Mouse (Mus musculus): ENCODE data around the gene Lrrc45. TPM values are rescaled to one million over a fixed set of nuclear protein-coding genes. Genes with fewer than 3 reads are reported as not detected.

The Lrrc45 gene
- total RNA-seq, 2 experiments from 2014 or later = 4.0 to 4.3 TPM

DNA sequence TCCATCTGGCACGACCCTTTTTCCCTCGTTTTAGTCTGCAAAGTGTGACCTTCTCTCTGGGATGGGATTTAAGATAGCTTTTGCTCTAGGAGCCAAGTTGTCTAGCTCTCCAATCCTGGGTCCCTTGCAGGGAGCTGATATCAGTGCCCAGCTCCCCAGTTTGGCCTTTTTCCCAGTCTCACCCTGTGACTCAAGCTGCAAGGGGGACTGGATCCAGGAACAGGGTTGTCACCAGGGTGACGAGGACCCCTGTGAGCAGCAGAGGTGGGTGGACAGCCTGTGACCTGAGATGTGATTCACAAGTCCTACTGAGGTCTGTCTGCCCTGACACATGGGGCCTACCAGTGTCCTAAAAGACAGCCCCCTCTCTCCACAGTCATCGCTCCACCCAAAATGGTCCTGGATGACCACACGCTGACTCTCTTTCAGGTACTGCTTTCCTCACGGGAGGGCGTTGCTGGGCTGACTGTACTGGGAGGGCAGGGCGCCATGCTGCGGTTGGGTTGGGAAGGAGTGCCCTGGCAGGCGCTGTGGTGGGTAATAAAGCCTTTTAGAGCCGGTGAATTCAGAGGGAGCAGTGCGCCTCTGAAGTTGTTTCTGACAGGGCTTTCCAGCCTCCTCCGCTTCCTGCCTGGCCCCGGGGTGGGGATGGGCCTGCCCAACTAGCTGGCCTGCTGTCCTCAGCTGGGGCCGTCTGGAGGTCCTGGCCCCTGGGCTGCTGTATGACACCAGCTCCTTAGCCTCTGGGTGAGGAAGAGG lies 9.8 kb upstream of the Lrrc45 start:
- no peak for DNase-seq

DNA sequence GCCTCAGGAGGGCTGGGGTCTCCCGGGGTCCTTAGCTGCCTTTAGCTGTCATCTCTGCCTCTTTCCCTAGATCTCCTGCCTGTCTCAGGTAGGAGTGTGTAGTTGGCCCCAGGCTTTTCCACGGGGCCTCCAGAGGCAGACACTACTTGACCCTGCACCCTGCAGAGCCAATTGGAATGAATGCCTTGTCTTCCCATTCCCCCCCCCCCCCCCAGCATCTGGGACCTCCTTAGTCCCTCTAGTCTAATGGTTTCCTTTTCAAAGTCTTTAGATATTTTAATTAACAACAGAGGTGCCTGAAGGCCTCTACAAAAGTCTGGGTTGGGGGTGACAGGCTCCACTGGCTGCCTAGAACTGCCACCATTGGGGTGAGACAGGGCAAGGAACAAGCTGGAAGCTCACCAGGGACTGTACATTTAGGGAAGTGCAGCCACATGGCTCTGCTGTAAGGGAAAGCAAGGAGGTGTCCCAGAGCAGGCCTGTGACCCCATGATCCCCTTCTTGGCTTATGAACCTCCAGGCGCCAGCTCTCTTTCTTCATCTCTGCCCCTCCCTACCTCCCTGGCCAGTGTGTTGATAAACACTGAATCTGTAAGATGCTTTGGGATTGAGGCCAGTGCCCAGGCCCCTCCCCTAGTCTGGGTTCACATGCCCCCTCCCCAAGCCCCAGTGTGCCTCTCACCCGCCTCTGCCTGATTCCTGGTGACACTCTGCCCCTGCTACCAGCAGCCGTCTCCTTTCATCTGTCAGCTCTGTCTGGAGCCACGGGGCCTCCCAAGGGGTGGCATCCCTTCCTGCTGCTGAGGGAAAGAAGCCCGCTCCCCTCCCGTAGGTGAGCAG lies 9.0 kb upstream of the Lrrc45 start:
- DNase-seq = no peak

DNA sequence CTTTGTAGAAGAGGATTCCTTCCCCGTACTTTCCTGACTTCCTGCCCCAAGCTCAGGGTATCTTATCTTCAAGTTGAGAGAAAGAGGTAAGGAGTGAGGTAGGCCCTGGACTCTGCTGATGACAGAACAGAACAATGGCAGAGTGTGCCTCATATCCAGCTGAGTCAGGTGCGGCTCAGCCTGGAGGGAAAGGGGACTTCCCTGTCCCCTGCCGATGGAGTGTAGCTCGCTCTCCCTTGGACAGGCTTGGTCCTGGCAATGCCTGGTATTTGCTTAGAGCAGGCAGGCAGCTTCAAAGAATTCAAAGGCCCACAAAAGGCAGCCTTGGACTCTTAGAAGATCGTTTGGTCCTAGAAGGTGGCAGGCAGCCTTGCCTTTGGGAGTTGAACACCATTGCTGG lies 7.6 kb upstream of the Lrrc45 start:
- no peak for DNase-seq

- no peak for DNase-seq
Observed at GRCm38 (mm10) chr11:120707225-120707624, 6.5 kb upstream of the Lrrc45 start.

DNA sequence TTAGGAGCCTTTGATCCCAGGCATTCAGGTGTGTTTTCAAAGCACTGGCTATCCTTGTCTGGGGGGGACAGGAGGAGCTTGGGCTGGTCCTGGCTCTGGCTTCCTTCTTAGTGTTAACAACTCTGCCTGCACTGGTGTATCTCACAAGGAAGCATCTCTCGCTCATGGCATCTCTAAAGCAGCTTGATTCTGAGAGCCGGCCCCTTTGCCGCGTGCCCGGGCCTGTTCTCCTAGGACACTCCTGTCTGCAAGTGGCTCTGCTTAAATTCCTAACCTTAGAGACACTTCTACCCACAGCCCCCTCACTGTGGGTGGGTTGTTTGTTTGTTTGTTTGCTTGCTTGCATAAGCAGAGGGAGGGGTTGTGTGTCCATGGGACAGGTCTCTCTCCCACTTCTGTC lies 5.8 kb upstream of the Lrrc45 start:
- no peak for DNase-seq

GRCm38 (mm10) chr11:120709551-120709950 lies 4.2 kb upstream of the Lrrc45 start:
- no peak for DNase-seq

GRCm38 (mm10) chr11:120710672-120711071 lies 3.1 kb upstream of the Lrrc45 start:
- DNase-seq = no peak

- DNase-seq = no peak
Observed at GRCm38 (mm10) chr11:120711980-120712604, 1.6 kb upstream of the Lrrc45 start.

- DNase-seq = peak; percentile 54
Observed at GRCm38 (mm10) chr11:120712771-120713568, 755 bp upstream of the Lrrc45 start.

GRCm38 (mm10) chr11:120714546-120714945 lies 821 bp downstream of the Lrrc45 start:
- no peak for DNase-seq

DNA sequence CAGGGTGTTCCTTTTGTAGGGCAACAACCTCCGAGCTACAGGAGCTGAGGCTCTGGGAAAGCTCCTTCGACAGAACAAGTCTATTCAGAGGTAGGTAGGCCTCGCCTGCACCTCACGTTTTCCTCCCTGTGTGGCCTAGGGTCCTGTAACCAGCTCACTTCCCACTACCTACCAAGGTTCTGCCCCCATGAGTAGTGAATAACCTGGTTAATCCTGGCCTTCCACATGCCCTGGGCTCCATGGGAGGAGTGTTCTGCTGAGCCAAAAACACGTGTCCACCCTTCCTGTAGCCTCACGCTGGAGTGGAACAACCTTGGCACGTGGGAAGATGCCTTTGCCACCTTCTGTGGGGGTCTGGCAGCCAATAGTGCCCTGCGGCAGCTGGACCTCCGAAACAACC lies 1.4 kb downstream of the Lrrc45 start:
- no peak for DNase-seq

- no peak for DNase-seq
Observed at GRCm38 (mm10) chr11:120719242-120719641, 5.5 kb downstream of the Lrrc45 start.

DNA sequence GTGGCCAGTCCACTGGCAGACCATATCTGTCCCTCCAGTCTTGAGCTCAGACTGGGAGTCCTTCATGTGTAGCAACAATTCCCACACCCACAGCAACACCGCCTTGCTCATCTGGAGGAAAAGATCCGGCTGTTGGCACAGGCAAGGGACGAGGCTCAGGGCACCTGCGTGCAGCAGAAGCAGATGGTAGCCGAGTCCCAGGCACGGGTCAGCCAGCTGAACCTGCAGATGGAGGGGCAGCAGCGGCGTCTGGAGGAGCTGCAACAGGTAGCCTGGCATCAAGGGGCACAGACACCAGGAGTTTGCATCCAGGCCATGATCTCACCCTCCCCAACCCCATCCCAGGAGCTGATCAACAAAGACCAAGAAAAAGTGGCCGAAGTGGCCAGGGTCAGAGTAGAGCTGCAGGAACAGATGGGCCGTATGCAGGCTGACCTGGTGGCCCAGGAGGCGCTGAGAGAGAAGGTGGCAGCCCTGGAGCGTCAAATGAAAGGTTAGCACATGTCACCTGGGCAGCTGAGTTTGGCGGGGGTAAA lies 6.2 kb downstream of the Lrrc45 start:
- no peak for DNase-seq

DNA sequence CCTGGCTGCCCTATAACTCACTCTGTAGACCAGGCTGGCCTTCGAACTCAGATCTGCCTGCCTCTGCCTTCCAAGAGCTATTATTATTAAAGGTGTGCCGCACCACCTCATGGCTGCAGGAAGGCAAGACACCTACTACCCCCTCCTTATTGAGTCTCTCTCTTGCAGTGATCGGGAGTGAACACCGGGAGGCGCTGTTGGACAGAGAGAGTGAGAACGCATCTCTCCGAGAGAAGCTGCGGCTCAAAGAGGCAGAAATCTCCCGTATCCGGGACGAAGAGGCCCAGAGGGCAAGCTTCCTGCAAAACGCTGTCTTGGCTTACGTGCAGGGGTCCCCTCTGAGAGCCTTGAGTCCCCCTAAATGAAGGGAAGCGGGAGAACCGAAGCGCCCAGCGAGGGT lies 6.7 kb downstream of the Lrrc45 start:
- DNase-seq = peak; percentile 77

DNA sequence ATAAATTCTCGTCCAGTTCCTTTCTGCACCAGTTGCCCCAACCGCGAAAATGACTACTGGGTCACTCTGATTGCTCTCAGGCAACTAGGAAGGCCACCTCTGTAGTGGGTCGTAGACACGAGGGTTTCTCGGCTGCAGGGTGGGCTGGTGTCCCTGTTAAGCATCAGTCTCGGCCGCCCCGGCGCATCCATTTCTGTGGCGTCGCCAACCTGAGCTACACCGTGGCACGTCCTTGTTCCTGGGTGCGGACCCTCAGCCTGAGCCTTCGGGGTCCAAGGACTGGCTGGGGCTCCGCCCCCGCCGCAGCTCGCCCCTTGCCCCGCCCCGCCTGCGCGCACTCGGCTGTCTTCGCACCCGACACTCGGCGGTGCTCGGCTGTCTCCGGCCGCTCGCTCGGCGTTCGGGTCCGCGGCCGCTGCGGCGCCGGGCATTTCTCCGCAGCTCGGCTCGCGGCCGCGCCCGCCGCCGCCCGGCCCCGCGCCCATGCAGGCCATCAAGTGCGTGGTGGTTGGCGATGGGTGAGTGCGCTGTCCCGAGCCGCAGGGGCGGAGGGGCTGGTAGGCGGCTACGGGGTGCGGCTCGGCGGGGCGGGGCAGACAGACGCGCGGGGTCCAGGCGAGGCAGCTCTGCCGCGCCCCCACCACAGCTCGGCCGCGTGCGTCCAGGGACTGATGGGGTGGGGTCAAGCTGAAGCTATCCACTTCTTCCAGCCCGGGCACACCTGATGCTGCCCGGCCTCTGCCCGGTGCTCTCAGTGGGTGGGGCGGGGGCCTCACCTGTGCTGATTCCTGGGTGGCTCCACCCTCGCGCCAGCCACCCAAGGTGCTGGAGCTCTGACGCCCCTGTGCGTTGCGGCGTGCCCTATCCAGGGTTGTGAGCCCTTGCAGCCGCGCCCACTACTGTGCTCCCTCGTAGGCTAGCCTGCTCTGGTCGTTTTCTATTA lies 7.7 kb downstream of the Lrrc45 start, which contains the start of gene Rac3:
Gene Rac3 (plus strand): TSS at position 347 of the 943 bp plus-strand sequence.
- no peak for DNase-seq

- no peak for DNase-seq
Observed at GRCm38 (mm10) chr11:120722067-120722630, 8.4 kb downstream of the Lrrc45 start.

DNA sequence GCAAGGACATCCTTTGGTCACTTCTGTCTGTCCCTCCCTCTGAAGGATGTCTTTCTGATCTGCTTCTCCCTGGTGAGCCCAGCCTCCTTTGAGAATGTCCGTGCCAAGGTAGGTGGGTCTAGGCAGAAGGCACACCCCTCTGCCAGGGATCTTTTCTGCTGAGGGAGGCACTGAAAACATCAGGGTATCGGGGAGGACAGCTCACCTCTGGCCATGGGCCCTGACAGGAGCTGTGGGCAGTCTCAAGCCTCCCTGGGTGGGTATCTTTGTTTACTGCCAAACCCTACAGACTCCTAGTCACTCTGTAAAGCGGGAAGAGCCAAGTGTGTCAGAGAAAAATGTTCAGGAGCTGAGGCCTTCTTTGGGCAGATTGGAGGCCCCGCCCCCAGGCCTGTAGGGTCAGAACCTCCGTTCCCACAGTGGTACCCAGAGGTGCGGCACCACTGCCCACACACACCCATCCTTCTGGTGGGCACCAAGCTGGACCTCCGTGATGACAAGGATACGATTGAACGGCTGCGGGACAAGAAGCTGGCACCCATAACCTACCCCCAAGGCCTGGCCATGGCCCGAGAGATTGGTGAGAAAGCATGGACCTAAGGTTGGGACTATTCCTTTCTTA lies 9.1 kb downstream of the Lrrc45 start:
- DNase-seq = no peak

DNA sequence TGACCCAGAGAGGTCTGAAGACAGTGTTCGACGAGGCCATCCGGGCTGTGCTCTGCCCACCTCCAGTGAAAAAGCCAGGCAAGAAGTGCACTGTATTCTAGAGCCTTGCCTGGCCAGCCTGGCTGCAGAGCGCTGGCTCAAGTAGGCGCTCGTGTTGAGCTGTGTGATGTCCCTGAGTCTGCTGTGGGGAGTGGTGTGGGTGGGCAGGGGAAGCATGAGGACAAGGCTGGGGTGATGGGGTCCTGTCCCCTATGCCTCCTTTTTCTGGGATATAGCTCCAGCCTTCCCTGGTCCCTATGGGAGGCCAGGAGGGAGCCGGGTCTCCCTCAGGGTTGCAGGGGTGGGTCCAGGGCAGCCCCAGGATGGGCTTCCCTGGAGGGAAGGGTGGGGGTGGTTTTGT lies 9.8 kb downstream of the Lrrc45 start:
- DNase-seq = no peak

DNA sequence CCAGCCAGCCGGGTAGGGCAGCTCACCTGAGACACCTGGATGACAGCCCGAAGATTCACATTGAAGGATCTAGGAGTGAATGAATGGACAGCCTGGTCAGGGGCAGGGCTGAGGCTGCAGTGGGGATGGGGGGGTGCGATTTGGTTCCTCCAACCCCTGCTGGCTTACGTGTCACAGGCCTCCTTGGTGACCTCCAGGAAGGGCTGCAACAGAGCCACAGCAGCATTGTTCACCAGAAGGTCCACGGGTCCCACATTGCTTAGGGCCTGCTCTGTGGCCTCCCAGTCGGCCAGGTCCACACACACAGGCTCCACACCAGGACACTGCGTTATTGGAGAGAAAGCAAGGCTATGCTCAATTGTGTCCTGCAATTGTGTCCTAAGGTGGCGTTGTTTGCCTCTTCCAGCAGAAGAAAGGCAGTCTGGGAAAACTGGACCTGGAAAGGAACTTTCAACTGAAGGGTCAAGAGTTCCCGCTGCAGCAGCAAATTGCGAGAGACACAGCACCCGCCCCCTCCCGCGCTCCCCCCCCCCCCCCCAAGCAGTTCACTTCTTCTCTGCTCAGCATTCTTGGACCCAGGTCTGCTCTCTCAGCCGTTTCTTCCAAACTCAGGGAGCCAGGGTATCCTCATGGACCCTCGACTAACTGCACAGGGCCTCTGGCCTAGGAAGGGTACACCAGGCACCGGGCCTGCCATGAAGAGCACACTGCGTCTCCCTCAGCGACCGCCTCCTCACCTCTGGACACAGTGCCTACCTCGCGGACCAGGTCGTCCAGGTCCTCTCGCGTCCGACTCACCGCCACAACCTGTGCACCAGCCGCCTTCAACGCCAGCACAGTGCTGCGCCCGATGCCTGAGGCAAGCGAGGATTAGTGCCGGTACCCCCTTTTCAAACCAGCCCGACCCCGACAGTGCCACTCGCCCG lies 12.8 kb downstream of the Lrrc45 start:
- DNase-seq = no peak
